Mouse (Mus musculus) lung, postnatal 0 days (tissue): ENCODE measurements at regions not wholly inside any gene's neighbourhood (a gene's known extent, or its start where the extent isn't known, plus 50 kb on each side); places are given as distances from the start of the nearest gene placed in this dataset.

Experiments
- CTCF ChIP-seq: IDR thresholded peaks from 2 replicates; pipeline ENCODE4 v1.5.1; 2016; ENCODE audit warnings: antibody characterized with exemption, mild to moderate bottlenecking
- EP300 ChIP-seq: IDR thresholded peaks from 2 replicates; pipeline ENCODE4 v1.6.1; 2016; ENCODE audit warnings: antibody characterized with exemption, mild to moderate bottlenecking, control low read depth

- TF ChIP-seq CTCF (no peak), EP300 (no peak)
Measured at GRCm38 (mm10) chr16:65441954-65442353, 78.4 kb upstream of the Pou1f1 start.
